Mouse (Mus musculus) CD4-positive, CD25-positive, alpha-beta regulatory T cell, adult 4 months (primary cell): ENCODE results near the gene Igtp. TPM values are rescaled to one million over a fixed set of nuclear protein-coding genes. Genes with fewer than 3 reads are reported as not detected.

Experiments used
- polyA plus RNA-seq, 2 experiments: library from polyadenylated mRNA; unstranded; fragments of 100-300 nt; shearing (Covaris generic); gene quantifications; one replicate each; pipeline ENCODE4 v1.2.1; 2017

Igtp gene
- polyA plus RNA-seq, 2 experiments from 2014 or later, result 433 to 495 TPM

Other genes starting within 250 kb of the Igtp start
- gene Larp1, start 190.5 kb upstream of the Igtp start, polyA plus RNA-seq, result 10 to 100 TPM; 27.0 to 36.1 TPM
- gene Gm12248, start 106.4 kb upstream of the Igtp start, polyA plus RNA-seq, result under 1 TPM; 0.38 to 0.71 TPM
- gene Cnot8, start 95.4 kb upstream of the Igtp start, polyA plus RNA-seq, result 10 to 100 TPM; 89.2 to 97.8 TPM
- gene Gemin5, start 31.0 kb upstream of the Igtp start, polyA plus RNA-seq, result 1 to 10 TPM; 6.5 to 7.8 TPM
- gene Mrpl22, start 27.9 kb upstream of the Igtp start, polyA plus RNA-seq, result 10 to 100 TPM; 66.8 to 74.2 TPM
- 10 to 100 TPM; 51.0 to 68.1 TPM for gene Irgm2, start 62 bp downstream of the Igtp start, polyA plus RNA-seq
- gene 4930438A08Rik, start 75.2 kb downstream of the Igtp start, polyA plus RNA-seq, result not detected
- 10 to 100 TPM; 10.7 TPM for gene Zfp692, start 107.5 kb downstream of the Igtp start, polyA plus RNA-seq
- gene Zfp672, start 130.8 kb downstream of the Igtp start, polyA plus RNA-seq, result 10 to 100 TPM; 37.0 to 46.8 TPM
- 1 to 10 TPM; 5.3 to 6.3 TPM for gene Sh3bp5l, start 131.2 kb downstream of the Igtp start, polyA plus RNA-seq
- gene Lypd8, start 179.5 kb downstream of the Igtp start, polyA plus RNA-seq, result not detected
- gene 1810065E05Rik, start 221.6 kb downstream of the Igtp start, polyA plus RNA-seq, result not detected
- gene Gm12253, start 233.0 kb downstream of the Igtp start, polyA plus RNA-seq, result not detected